Mouse (Mus musculus): ENCODE data around the gene Imp4. TPM values are rescaled to one million over a fixed set of nuclear protein-coding genes. Genes with fewer than 3 reads are reported as not detected.
"Not testable (repeated sequence)": the region's sequence is repeated elsewhere in the genome, so short reads cannot be mapped to it uniquely, and the experiment has no call there.

The Imp4 gene
- polyA plus RNA-seq, 1 experiment from 2014 or later: 113 TPM

GRCm38 (mm10) chr1:34435371-34436120, 4.1 kb upstream of the Imp4 start:
- H3K4me2 ChIP-seq (replicated peaks): peak overlapping the region; percentile 67
- peak overlapping the region; percentile 49 for H3K9ac ChIP-seq
- H3K27me3 ChIP-seq (replicated peaks): no peaks in the 10 kb centered on the region
- no peak for ATAC-seq
- peaks cover 3% of the 10 kb centered on the region for H3K4me1 ChIP-seq (replicated peaks)
- H3K4me3 ChIP-seq (replicated peaks): peak overlapping the region; percentile 50
- H3K36me3 ChIP-seq: peaks cover 12% of the 10 kb centered on the region; the same call in 1 of the 2 replicates
- peaks cover 12% of the 10 kb centered on the region; the same call in 1 of the 2 replicates for H3K9me3 ChIP-seq
- 0 out of 2 replicates have a peak overlapping the region, but pooled peaks have one; percentile 45 for H3K27ac ChIP-seq
- WGBS: 32% methylated on average over 8 of the region's 8 CpGs

GRCm38 (mm10) chr1:34436374-34436773, 3.3 kb upstream of the Imp4 start:
- H3K4me2 ChIP-seq (replicated peaks): no peak overlapping the region
- no peak for ATAC-seq
- 0 out of 2 replicates have a peak, but pooled peaks cover 5% of the 10 kb centered on the region for H3K9me3 ChIP-seq
- H3K4me1 ChIP-seq (replicated peaks): peaks cover 5% of the 10 kb centered on the region
- 93% methylated on average over 3 of the region's 3 CpGs for WGBS
- peaks cover 6% of the 10 kb centered on the region; the same call in 1 of the 2 replicates for H3K36me3 ChIP-seq
- H3K27me3 ChIP-seq (replicated peaks): no peaks in the 10 kb centered on the region
- H3K9ac ChIP-seq: no peak overlapping the region
- H3K27ac ChIP-seq: no peak overlapping the region
- no peak overlapping the region for H3K4me3 ChIP-seq (replicated peaks)

DNA sequence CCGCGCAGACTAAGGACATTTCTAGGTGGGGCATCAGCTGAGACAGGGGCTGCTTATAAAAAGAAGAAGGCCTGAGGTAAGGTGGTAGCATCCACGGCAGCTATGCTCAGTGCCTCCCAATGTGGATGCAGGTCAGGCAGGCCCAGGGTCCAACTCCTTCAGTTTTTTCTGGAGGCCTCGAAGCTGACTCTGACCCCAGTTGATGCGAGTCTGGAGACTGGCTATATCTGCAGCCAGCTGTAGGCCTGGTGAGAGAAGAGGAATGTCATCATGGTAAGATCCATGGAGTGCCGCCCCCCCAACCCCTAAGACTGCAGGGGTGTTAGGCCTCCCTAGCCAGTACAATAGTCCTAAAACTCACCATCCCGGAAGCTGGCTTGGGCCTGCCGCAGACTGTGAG, 2.3 kb upstream of the Imp4 start:
- H3K27me3 ChIP-seq (replicated peaks); H3K9ac ChIP-seq; H3K4me1 ChIP-seq (replicated peaks); H3K4me2 ChIP-seq (replicated peaks); H3K9me3 ChIP-seq; ATAC-seq; H3K4me3 ChIP-seq (replicated peaks); H3K27ac ChIP-seq; H3K36me3 ChIP-seq: not testable (repeated sequence)
- 93% methylated on average over 8 of the region's 8 CpGs for WGBS

DNA sequence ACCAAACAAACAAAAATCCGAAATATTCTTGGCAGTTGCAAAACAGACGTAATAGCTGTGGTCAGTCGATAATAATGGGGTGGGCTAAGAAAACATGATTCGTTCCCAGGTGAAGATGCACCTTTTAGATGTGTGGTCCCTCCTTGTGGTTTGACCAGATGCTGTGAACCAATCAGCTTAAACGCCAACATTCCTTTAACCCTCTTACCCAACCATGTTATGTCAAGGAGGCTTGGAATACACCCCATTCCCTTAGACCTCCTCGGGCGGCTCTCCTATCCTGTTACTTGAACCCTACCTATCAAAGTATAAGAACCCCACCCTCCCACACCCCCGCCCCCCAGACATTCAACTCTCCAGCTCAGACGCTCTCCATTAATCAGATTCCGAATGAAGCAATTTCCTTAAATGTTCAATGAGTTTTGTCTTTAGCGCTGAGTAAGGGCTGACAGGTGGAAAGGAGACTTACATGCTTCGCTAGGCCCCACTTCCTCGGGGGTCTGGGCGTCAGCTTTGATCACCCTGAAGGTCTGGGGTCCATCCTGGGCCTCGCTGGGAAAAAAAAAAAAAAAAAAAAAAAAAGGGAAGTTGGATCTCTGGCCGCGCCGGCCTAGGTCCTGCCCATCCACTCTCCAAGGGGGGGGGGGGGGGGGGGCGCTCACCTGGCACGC, 1.1 kb upstream of the Imp4 start:
- Histone ChIP-seq H3K36me3 (peaks cover 9% of the 10 kb centered on the region), H3K27ac (no peak overlapping the region), H3K27me3 (replicated peaks) (no peaks in the 10 kb centered on the region), H3K4me1 (replicated peaks) (peaks cover 5% of the 10 kb centered on the region), H3K4me3 (replicated peaks) (peak overlapping the region; percentile 63), H3K4me2 (replicated peaks) (peak overlapping the region; percentile 75), H3K9me3 (no peaks in the 10 kb centered on the region), H3K9ac (peak overlapping the region; percentile 62; the same call in 1 of the 2 replicates)
- ATAC-seq: no peak
- WGBS: 39% methylated on average over 17 of the region's 20 CpGs

DNA sequence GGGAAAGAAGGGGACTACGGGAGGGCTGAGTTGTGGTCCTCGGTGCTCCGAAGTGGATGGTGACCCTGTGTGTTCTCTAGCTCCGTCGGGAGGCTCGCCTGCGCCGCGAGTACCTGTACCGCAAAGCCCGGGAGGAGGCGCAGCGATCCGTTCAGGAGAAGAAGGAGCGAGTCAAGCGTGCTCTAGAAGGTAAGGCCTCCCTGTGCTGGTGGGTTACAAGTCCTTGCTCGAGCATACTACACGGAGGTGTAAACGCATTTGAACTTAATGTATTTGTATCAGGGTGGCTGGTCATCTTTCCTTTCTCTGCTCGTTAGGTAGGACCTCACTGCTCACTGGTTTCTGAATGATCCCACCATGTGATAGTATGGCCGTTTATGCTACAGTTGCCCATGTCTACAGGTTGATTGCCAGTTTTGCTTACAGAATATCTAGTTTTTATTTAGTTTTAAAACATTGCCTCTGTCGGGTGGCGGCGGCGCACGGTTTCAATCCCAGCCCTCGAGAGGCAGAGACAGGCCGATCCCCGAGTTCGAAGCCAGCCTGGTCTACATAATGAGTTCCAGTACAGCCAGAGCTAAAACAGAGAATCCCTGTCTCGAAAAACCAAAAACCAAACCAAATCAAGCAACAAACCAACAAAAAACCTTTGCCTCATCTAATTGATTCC, 445 bp downstream of the Imp4 start:
- peaks cover 23% of the 10 kb centered on the region for H3K36me3 ChIP-seq
- H3K4me1 ChIP-seq (replicated peaks): peaks cover 2% of the 10 kb centered on the region
- WGBS: 6% methylated on average over 31 of the region's 31 CpGs
- H3K9ac ChIP-seq: peak overlapping the region; percentile 51
- peak overlapping the region; percentile 63 for H3K4me2 ChIP-seq (replicated peaks)
- peak; percentile 55 for ATAC-seq
- H3K27ac ChIP-seq: peak overlapping the region; percentile 13; the same call in 1 of the 2 replicates
- H3K4me3 ChIP-seq (replicated peaks): peak overlapping the region; percentile 63
- H3K9me3 ChIP-seq: no peaks in the 10 kb centered on the region
- no peaks in the 10 kb centered on the region for H3K27me3 ChIP-seq (replicated peaks)

GRCm38 (mm10) chr1:34443124-34443523, 3.5 kb downstream of the Imp4 start:
- no peak overlapping the region for H3K9ac ChIP-seq
- no peak overlapping the region for H3K4me2 ChIP-seq (replicated peaks)
- ATAC-seq: no peak
- peaks cover 26% of the 10 kb centered on the region for H3K36me3 ChIP-seq
- peaks cover 2% of the 10 kb centered on the region for H3K4me1 ChIP-seq (replicated peaks)
- WGBS: 88% methylated on average over 6 of the region's 6 CpGs
- no peak overlapping the region for H3K27ac ChIP-seq
- H3K9me3 ChIP-seq: no peaks in the 10 kb centered on the region
- H3K4me3 ChIP-seq (replicated peaks): no peak overlapping the region
- H3K27me3 ChIP-seq (replicated peaks): no peaks in the 10 kb centered on the region

- H3K4me3 ChIP-seq (replicated peaks): no peak overlapping the region
- no peaks in the 10 kb centered on the region for H3K9me3 ChIP-seq
- 37% methylated on average over 8 of the region's 8 CpGs for WGBS
- H3K4me1 ChIP-seq (replicated peaks): 0 out of 2 replicates have a peak, but pooled peaks cover 6% of the 10 kb centered on the region
- no peaks in the 10 kb centered on the region for H3K36me3 ChIP-seq
- H3K27me3 ChIP-seq (replicated peaks): no peaks in the 10 kb centered on the region
- H3K4me2 ChIP-seq (replicated peaks): no peak overlapping the region
- no peak overlapping the region for H3K9ac ChIP-seq
- no peak for ATAC-seq
- H3K27ac ChIP-seq: no peak overlapping the region
Measured at GRCm38 (mm10) chr1:34458431-34458830, 18.8 kb downstream of the Imp4 start.

GRCm38 (mm10) chr1:34459284-34460060, 19.8 kb downstream of the Imp4 start, which contains the start of gene Ptpn18:
Gene Ptpn18, plus strand, starts transcription at chr1:34459762.
- under 1% methylated on average over 48 of the region's 48 CpGs for WGBS
- Histone ChIP-seq H3K9ac (peak within 1 kb of the TSS; percentile 54), H3K4me1 (replicated peaks) (0 out of 2 replicates have a peak, but pooled peaks cover 6% of the 10 kb centered on the region), H3K4me3 (replicated peaks) (peak within 1 kb of the TSS; percentile 54), H3K27ac (peak within 1 kb of the TSS; percentile 60), H3K27me3 (replicated peaks) (no peaks in the 10 kb centered on the region), H3K36me3 (no peaks in the 10 kb centered on the region), H3K4me2 (replicated peaks) (peak within 1 kb of the TSS; percentile 82), H3K9me3 (no peaks in the 10 kb centered on the region)
- ATAC-seq: peak; percentile 98

DNA sequence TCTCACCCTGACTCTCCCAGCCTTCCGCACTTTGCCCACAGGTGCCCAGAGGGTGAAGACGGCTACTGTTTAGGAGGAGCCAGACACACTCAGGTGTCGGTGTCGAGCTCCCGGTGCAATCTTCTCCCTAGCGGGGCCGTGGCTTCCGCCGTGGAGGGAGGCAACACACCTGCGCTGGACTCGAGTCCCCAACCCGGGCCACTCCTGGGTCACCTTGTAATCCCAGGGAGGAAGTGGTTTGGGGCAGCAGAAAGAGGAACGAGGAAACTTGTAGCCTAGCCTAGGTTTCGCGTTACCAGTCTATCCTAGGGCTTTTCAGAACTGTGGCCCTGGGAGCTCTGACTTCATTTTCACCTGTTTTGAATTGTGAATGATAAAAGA, 20.4 kb downstream of the Imp4 start:
- Histone ChIP-seq H3K4me1 (replicated peaks) (0 out of 2 replicates have a peak, but pooled peaks cover 6% of the 10 kb centered on the region), H3K36me3 (no peaks in the 10 kb centered on the region), H3K9me3 (no peaks in the 10 kb centered on the region), H3K27ac (peak overlapping the region; percentile 60), H3K4me2 (replicated peaks) (peak overlapping the region; percentile 82), H3K4me3 (replicated peaks) (peak overlapping the region; percentile 54), H3K9ac (peak overlapping the region; percentile 54), H3K27me3 (replicated peaks) (no peaks in the 10 kb centered on the region)
- WGBS: 3% methylated on average over 15 of the region's 15 CpGs
- ATAC-seq: peak; percentile 79

GRCm38 (mm10) chr1:34462766-34463165, 23.1 kb downstream of the Imp4 start:
- Histone ChIP-seq H3K9me3 (no peaks in the 10 kb centered on the region), H3K27ac (no peak overlapping the region), H3K4me3 (replicated peaks) (no peak overlapping the region), H3K9ac (no peak overlapping the region), H3K27me3 (replicated peaks) (no peaks in the 10 kb centered on the region), H3K4me2 (replicated peaks) (no peak overlapping the region), H3K36me3 (no peaks in the 10 kb centered on the region), H3K4me1 (replicated peaks) (0 out of 2 replicates have a peak, but pooled peaks cover 6% of the 10 kb centered on the region)
- 25% methylated on average over 7 of the region's 7 CpGs for WGBS
- no peak for ATAC-seq

- no peak overlapping the region for H3K4me3 ChIP-seq (replicated peaks)
- WGBS: 79% methylated on average over 8 of the region's 8 CpGs
- no peak overlapping the region for H3K27ac ChIP-seq
- H3K4me1 ChIP-seq (replicated peaks): 0 out of 2 replicates have a peak, but pooled peaks cover 4% of the 10 kb centered on the region
- H3K9ac ChIP-seq: no peak overlapping the region
- H3K9me3 ChIP-seq: no peaks in the 10 kb centered on the region
- no peaks in the 10 kb centered on the region for H3K36me3 ChIP-seq
- ATAC-seq: no peak
- H3K27me3 ChIP-seq (replicated peaks): no peaks in the 10 kb centered on the region
- H3K4me2 ChIP-seq (replicated peaks): no peak overlapping the region
Measured at GRCm38 (mm10) chr1:34464310-34464817, 24.7 kb downstream of the Imp4 start.
